Mouse (Mus musculus) limb, embryonic 10.5 days (tissue): ENCODE results near the gene Mup9. TPM values are rescaled to one million over a fixed set of nuclear protein-coding genes. Genes with fewer than 3 reads are reported as not detected.
"Not testable (repeated sequence)": the region's sequence is repeated elsewhere in the genome, so short reads cannot be mapped to it uniquely, and the experiment has no call there.

Source experiments
- DNase-seq: peaks from one replicate; pipeline ENCODE4 v3.0.0-alpha.2; 2017; ENCODE audit warnings: low spot score
- H3K27ac ChIP-seq: fragments of 300-500 bp; sonication (generic); 2 replicates; pipeline ENCODE4 v1.5.1; 2016; ENCODE audit warnings: mild to moderate bottlenecking
- H3K27me3 ChIP-seq: fragments of 300-500 bp; sonication (generic); 2 replicates; pipeline ENCODE4 v1.6.1; 2016; ENCODE audit warnings: low read depth, mild to moderate bottlenecking; ENCODE audit not compliant: poor library complexity, severe bottlenecking
- H3K36me3 ChIP-seq: fragments of 300-500 bp; sonication (generic); 2 replicates; pipeline ENCODE4 v1.6.1; 2016; ENCODE audit warnings: mild to moderate bottlenecking, moderate library complexity
- H3K4me1 ChIP-seq: fragments of 300-500 bp; sonication (generic); 2 replicates; pipeline ENCODE4 v1.6.1; 2016
- H3K4me3 ChIP-seq: fragments of 300-500 bp; sonication (generic); 2 replicates; pipeline ENCODE4 v1.5.1; 2016; ENCODE audit warnings: mild to moderate bottlenecking, moderate library complexity
- H3K9me3 ChIP-seq: fragments of 300-500 bp; sonication (generic); replicated peaks from 2 replicates; pipeline ENCODE4 v1.6.1; 2016; ENCODE audit warnings: mild to moderate bottlenecking
- WGBS: fragments of 180-500 bp; shearing (Covaris S2); methylation state at CpG from one replicate; pipeline ENCODE4 v1.1.7; 2016; 5-methylcytosine and 5-hydroxymethylcytosine counted together
- polyA plus RNA-seq: library from polyadenylated mRNA; unstranded; fragments of >200 nt; fragmentation: Nextera tagmentation; extraction: Ambion mirVana; gene quantifications from 2 replicates; pipeline ENCODE4 v1.2.1, GENCODE M21; 2016

Gene Mup9
- 2.2 and 2.6 TPM in 2 replicates for polyA plus RNA-seq

GRCm38 (mm10) chr4:60421852-60422251 is at the start of gene Mup9:
Gene Mup9, minus strand, starts transcription at chr4:60421952.
- not testable (repeated sequence) for H3K4me3 ChIP-seq, DNase-seq, H3K9me3 ChIP-seq, H3K27me3 ChIP-seq, H3K4me1 ChIP-seq, H3K27ac ChIP-seq, H3K36me3 ChIP-seq
- WGBS, result 85% methylated on average over 3 of the region's 3 CpGs

Other genes with a start within 250 kb of the Mup9 start
- gene Mup8, start 199.4 kb downstream of the Mup9 start, polyA plus RNA-seq, result not detected in 2 replicates
- 0.20 and 0.26 TPM in 2 replicates for gene Mup1, start 80.0 kb upstream of the Mup9 start, polyA plus RNA-seq
- 0.56 and 2.1 TPM in 2 replicates for gene Mup10, start 160.2 kb upstream of the Mup9 start, polyA plus RNA-seq
- not detected in 2 replicates for gene Mup11, start 240.5 kb upstream of the Mup9 start, polyA plus RNA-seq